Mouse (Mus musculus) urinary bladder, postnatal 36 days (tissue): ENCODE measurements around the gene Traf4.
"Not testable (repeated sequence)": the region's sequence is repeated elsewhere in the genome, so short reads cannot be mapped to it uniquely, and the experiment has no call there.

Experiments used
- DNase-seq, 2 experiments: peaks; one replicate each; pipeline ENCODE4 v3.0.0; 2022; ENCODE audit warnings: low spot score in 2 of 2, mixed read lengths in 1 of 2

The Traf4 gene

DNA sequence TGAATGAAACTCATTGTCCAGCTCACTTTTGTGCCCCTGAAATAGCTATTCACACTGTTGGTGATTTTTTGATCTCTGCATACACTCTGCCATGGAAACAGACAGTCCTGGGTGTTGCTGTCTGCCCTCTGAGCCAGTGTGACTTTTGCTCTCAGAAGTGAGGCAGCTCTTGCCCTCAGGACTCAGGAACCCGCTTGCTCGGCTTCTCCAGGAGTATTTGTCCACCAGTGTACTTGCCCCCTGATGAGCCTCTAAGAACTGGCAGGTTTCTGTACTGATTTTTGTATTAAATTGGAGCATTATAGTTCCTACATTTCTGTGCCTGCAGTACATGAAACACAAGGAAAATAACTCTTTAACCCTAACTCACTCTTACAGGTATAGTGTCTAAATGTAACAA is 21.9 kb downstream of the Traf4 start:
- no peak for DNase-seq

DNA sequence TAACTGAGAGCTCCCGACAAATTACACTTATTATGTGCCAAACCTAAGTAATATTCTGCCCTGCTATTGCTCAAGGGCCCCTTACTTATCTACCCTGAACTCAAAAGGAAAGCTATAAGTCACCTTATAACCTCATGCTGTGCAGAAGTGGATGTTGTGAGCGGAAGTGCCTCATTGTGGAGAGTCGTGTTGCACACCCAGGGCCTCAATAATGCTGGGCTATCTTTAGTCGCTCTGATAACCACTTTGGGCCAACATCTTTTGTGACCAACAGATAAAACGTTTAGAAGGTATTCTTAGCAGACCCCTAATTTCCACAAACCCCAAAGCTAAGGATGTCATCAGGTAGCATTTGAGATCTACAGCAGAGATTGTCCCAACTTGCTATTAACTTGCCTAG is 24.7 kb downstream of the Traf4 start:
- DNase-seq: no peak

DNA sequence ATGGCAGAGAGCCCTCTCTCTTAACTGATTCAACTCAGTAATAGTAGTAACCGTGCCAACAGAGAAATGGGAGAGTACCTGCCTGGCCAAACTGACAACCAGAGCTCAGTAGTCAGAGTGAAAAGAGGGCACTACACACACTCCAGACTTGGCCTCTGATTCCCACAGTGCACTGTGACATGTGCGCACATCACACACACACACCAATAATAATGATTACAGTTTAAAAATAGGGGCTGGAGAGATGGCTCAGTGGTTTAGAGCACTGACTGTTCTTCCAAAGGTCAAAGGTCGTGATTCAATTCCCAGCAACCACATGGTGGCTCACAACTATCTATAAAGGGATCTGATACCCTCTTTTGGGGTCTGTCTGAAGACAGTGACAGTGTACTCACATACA is 27.4 kb downstream of the Traf4 start:
- DNase-seq: no peak

DNA sequence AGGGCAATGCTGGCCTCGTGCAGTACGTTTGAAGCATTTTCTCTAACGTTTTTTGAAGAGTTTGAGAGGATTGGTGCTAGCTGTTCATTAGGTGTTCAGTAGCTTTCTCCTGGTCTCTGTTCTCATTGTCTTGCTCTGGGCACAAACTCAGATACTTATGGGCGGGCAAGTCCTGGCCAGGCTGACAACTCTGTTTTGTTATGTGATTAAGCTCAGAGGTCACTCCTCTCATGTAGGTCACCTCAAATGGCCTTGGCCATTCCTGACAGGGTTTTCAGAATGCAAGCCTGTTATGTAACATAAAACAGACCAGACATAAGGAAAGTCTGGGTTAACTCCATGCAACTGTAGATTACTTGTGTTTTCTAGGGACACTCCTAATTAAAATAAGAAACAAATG is 27.8 kb downstream of the Traf4 start:
- no peak for DNase-seq

DNA sequence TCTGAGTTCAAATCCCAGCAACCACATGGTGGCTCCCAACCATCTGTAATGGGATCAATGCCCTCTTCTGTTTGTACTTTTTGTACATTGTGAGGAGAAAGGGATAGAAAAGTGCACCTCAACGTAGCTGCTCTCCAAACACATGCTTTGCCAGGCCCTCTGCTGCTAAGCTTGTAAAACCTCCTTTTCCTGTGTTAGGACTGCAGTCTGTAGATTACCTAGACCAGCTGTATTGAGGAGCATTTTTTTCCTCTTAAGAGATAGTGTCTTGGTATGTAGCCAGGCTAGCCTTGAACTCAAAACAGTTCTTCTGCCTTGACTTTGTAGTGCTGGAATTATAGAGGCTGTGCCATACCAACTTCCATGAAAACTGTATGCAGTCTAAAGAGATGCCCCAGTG is 29.3 kb downstream of the Traf4 start:
- no peak for DNase-seq

DNA sequence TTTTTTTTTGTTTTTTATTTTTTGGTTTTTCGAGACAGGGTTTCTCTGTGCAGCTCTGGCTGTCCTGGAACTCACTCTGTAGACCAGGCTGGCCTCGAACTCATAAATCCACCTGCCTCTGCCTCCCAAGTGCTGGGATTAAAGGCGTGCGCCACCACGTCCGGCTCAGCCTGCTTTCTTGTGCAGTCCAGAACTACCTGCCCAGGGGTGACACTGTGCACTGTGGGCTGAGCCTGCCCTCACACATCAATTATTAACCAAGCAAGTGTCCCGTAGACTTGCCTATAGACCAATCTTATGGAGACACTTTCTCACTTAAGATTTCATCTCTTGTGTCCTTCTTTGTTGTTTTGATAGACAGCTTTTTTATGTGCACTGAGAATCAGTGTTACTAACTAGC is 30.1 kb downstream of the Traf4 start:
- not testable (repeated sequence) for DNase-seq

DNA sequence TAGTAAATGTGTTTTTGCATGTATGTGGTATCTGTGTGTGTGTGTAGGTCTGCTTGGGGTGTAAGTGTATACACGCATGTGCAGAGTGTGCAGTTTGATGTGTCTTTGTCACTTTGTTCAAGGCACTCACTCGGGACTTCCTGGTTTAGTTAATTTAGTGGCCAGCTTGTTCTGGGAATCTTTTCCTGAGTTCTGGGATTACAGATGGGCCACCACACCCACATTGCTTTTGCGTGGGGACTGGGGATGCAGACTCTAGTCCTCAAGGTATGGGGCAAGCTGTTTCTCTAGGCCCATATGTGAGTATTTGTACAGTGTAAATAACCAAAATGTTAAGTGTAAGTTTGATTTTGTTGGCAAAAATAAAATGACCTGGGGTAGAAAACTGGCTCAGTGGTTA is 31.0 kb downstream of the Traf4 start:
- DNase-seq: no peak

DNA sequence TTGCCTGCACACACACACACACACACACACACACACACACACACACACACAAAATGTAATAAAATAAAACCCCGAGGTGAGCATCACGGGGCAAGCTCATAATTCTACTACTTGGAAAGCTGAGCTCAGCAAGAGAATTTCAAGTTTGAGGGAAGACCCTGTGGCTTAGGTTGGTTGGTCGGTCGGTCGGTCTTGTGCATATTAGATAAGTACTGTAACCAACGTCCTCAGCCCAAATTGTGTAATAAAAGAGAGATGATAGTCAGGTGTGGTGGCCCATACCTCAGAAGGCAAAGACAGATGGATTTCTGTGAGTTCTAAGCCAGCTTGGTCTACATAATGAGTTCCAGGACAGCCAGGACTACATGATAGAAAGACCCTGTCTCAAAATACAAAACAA is 31.5 kb downstream of the Traf4 start:
- DNase-seq: no peak

DNA sequence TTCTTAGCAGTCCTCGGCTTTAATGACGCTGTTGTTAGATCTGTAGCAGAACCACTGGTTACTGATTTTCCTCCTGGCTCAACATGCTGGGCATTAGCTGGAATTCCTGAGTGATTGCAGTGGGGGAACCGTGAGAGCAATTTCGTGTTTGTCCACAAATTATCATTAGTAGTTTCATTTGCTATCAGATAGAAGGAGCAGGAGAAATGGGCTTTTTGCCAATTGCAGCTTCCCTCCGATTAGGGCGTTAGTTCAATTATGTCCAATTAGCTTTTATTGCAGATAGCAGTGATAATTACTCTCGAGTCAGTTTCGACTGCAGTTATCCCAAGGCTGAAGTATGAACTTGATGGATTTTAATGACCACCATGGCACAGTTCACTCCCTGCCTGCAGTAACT is 35.9 kb downstream of the Traf4 start:
- no peak for DNase-seq

DNA sequence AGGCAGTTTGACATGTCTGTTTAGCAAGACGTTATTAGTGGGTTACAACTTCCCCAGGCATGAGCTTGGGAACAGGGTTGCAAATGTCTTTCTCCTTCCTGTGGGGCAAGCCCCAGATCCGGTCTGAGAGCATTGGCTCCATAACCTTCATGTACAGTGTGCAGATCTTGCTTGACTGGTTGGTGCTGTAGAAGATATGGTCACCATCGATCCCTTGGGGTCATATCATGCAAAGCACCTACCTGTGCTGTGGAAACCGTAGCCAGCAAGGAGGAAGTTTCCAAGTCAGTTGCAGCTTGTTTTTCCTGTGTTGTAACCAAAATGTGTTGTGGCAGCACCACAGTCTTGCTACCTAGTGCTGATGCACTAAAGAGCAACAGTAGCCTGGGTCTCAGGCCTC is 38.6 kb downstream of the Traf4 start:
- DNase-seq: no peak

DNA sequence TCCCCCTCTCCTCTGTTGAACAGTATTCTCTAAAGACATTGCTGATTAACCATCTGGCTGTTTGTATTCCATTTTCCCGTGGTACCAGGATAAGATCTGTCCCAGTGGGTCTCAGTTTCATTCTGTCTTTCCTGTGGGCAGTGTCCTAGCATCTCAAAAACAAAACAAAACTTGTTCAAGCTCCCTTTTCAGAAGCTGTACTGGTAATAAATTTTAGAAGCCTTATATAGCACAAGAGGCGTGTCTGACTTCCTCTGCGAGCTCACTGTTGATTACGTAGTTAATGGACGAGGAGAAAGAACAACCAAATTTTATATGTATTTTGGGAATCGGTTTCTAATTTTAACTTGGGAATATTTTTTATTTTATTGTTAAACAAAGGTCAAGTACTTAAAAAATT is 39.7 kb downstream of the Traf4 start:
- no peak for DNase-seq

DNA sequence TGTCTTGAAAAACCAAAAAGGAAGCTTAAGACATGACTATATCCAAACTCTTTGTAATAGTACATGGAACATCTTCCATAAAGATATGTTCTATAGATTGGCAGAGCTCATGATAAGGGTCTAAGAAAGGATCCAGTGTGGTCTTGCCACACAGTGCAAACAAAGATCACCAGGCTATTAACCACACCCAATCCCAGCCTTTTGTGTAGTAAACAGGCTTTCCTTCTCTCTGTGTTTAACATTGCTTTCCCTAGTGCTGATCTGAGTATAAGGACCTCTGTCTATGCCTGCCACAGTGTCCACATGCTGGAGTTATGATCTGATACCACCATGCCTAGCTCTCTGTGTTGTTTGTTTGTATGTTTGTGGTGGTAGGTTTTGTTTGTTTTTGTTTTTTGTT is 41.6 kb downstream of the Traf4 start:
- no peak for DNase-seq

DNA sequence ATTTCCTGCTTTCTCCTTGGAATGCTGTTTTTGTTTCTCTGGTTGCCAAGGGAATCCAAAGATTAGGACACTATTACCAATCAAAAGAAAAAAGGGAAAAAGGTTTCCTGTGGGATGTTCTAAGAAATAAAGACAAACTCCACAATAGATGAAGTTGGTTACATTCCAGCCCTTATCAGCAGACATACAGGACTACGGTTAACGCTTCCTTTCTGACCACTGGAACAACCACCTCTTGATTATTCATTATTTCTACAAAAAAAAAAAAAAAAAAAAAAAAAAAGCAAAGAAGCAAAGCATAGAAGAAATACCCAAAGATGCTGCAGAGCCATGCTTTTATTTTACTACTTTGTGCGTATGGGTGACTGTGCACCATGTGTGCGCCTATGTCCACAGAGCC is 42.6 kb downstream of the Traf4 start:
- no peak for DNase-seq

DNA sequence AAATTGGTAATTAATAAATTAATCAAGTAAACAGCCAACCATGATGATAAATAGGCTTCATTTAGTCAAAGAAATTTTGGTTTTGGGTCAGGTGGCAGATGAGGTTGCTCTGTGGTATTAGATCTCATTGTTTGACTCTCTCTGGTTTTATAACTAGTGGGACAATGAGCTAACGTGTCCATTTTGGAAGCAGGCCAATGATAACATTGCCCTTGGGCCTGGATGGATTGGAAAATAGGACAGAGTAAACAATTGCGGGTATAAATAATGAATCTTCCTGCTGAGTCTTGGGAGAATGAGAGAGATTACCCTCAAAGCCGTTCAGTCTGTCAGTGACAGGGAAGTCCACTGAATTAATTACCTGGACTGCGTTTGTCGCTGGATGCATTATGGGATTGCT is 44.2 kb downstream of the Traf4 start:
- no peak for DNase-seq

DNA sequence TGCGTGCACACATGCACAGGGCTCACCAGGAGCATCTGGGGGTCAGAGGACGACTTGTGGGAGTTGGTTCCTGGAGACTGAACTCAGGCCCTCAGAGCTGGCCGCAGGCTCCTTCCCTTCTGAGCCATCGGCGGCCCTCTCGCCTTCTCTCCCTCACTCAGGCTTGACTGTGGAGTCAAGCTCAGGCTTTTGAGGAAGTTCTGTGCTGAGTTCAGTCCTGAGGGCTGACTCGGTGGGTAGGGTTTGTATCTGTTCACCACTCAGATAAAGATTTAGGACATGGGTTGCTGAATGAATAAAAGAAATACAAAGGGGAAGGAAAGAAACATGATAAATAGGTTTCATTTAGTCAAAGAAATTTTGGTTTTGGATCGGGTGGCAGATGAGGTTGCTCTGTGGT is 45.5 kb downstream of the Traf4 start:
- no peak for DNase-seq

DNA sequence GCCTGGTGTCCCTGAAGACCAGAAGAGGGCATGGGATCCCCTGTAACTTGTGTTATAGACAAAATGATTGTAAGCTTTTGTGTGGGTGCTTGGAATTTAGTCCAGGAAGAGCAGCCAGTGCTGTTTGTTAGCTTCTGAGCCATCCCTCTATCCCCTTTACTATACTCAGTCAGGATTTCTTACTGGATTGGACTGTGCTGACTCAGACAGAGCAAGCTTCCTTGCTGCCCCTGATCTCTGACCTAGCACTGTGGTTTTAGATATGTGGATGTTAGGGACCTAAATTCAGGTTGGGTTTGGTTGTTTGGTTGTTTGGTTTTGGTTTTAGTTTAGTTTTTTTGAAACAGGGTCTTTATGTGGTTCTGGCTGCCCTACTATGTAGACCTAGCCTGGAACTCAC is 46.9 kb downstream of the Traf4 start:
- DNase-seq: no peak

DNA sequence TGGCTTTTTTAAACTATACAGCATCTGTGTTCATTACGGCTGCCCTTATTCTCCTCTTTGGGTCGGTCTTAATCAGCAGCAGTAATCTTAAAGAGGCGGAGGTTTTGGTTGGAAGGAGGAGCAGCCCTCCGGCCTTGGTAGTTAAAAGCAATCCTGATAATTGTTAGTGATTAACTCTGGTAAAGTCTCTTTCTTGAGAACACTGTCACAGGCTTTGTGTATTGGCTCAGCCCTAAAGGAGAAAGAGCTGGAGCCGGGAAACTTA is 49.3 kb downstream of the Traf4 start:
- DNase-seq: no peak

DNA sequence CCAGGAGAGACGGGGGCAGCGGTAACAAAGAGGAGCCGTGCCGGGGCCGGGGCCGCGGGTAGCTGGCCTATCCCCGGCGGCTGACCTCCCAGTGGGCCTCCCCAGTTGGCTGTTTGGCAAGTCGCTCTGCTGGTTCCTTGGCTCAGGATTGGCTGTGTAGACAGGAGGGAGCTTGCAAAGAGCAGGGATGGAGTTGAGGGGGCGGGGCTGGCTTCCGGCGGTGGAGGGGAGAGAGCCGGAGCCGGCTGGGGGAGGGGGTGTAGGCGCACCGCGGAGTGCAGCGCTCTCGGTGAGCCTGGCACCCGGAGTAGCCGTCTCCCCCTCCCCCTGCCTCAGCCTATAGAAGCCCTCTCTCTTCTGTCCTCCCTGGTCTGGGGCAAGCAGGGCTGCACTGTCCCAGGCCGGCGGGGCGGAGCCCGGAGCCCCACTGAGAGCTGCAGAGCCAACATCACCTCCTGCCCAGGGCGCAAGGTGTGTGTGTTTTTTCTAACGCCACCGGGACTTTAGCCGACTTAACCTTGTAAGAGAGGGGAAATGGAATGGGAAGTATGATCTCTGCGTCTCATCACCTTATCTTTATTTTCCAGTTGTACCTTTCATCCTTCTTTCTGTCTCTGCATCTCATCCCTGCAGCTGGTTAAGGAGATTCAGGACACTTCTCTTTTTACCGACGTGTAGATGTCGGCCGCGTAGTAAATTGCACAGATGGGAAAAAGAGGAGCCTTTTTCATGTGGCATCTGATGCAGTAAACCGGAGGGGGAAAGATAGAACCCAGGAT is 49.8 kb downstream of the Traf4 start:
- DNase-seq: peak; percentile 82 to 93

DNA sequence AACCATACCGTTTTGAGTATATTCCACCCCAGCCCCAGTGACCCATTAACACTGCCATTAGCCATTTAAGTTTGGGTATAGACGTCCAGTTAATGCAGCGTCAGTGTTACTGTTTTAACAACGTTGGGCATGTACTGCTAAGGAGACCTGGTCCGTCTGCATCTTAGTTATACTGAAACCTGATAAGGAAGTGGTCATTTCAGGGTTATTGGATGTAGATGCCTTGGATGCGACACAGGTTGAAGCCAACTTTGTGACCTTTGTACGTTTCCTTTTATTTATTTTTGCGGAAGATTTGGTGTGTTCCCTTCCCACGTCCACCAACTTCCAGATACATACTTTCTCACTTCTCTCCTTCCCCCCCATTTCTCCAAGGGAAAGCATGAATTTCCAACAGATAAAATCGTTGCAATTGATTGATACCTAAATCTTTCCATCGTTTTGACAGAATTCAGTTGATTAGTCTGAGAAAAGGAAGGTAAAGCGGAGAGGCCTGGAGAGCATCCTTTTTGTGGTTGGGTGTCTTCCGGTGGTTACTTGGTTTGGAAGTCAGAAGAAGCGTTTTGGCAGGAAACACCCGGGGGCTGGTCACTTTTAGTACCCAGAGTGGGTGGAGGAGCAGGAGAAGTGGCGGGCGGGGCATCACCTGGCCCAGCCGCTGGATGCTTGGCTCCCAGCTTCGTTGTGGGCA is 50.6 kb downstream of the Traf4 start:
- DNase-seq: no peak

DNA sequence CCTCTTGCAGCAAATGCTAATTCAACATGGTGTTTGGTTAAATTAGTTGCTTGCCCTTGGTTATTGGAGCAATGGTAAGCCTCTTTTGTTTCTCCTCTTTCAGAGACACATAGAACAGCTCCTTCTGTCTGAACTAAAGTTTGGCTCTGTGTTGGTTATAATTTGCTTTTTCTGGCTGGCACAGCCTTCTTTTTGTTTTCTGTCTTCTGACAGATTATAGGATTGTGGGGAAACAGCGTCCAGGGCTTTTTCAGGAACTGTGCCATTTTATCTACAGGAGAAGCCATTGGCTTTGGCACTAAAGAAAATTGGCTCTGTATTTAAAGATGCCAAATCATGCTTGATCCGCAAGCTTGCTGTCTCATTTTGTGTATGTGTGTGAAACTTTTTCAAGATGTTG is 51.8 kb downstream of the Traf4 start:
- DNase-seq: no peak
